Mouse (Mus musculus) myocyte (in vitro differentiated cells): Measurements from ENCODE around the gene Zfp37.

Experiments used
- CEBPB ChIP-seq: IDR thresholded peaks from 2 replicates; pipeline ENCODE4 v1.6.1; 2011; ENCODE audit warnings: mild to moderate bottlenecking, moderate library complexity; ENCODE audit not compliant: poor library complexity, insufficient read depth, severe bottlenecking
- E2F4 ChIP-seq: IDR thresholded peaks from one replicate; pipeline ENCODE4 v1.6.1; 2011; ENCODE audit warnings: mild to moderate bottlenecking, control low read depth, moderate library complexity; ENCODE audit not compliant: insufficient read depth
- MAX ChIP-seq: IDR thresholded peaks from one replicate; pipeline ENCODE4 v1.6.1; 2011; ENCODE audit warnings: low read depth, mild to moderate bottlenecking, control low read depth
- POLR2A ChIP-seq: IDR thresholded peaks from one replicate; pipeline ENCODE4 v1.6.1; 2011; ENCODE audit warnings: low read depth, mild to moderate bottlenecking, control low read depth, moderate library complexity; ENCODE audit not compliant: insufficient read length

DNA sequence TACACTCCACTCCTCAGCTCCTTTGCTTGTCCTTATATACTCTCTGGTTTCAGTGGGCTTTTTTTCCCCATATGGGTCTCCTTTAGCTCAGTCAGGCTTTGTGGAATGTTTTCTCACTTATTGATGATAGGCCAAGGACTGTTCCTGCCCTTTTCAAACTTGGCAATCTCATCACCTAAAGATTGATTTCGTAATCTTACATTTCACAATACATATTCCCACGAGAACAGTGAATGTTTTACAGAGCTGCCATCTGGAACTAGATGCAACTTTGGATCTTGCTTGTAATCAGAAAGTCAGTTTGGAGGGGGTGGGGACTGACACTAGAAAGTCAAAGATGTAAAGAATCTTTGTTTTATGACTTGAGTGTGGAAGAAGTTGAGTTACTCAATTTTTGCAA, 80.0 kb downstream of the Zfp37 start, which contains the start of gene Mup21:
- no peak for TF ChIP-seq MAX
- TF ChIP-seq CEBPB = no peak
- no peak for TF ChIP-seq E2F4
- TF ChIP-seq POLR2A = no peak
